Mouse (Mus musculus) layer of hippocampus, postnatal 36 days (tissue): ENCODE data around the gene Smg9. TPM values are rescaled to one million over a fixed set of nuclear protein-coding genes. Genes with fewer than 3 reads are reported as not detected.

Experiments
- DNase-seq, 2 experiments: peaks; one replicate each; pipeline ENCODE4 v3.0.0; 2022
- total RNA-seq, 2 experiments: library from RNA; stranded (reverse); gene quantifications; 2 replicates each; pipeline ENCODE4 v1.2.3; 2021

Gene Smg9
- total RNA-seq, 2 experiments from 2014 or later = 33.8 to 39.0 TPM

- no peak for DNase-seq
Observed at GRCm38 (mm10) chr7:24445266-24445926, 46.0 kb downstream of the Smg9 start.

GRCm38 (mm10) chr7:24446697-24447340 lies 47.4 kb downstream of the Smg9 start:
- DNase-seq = no peak

DNA sequence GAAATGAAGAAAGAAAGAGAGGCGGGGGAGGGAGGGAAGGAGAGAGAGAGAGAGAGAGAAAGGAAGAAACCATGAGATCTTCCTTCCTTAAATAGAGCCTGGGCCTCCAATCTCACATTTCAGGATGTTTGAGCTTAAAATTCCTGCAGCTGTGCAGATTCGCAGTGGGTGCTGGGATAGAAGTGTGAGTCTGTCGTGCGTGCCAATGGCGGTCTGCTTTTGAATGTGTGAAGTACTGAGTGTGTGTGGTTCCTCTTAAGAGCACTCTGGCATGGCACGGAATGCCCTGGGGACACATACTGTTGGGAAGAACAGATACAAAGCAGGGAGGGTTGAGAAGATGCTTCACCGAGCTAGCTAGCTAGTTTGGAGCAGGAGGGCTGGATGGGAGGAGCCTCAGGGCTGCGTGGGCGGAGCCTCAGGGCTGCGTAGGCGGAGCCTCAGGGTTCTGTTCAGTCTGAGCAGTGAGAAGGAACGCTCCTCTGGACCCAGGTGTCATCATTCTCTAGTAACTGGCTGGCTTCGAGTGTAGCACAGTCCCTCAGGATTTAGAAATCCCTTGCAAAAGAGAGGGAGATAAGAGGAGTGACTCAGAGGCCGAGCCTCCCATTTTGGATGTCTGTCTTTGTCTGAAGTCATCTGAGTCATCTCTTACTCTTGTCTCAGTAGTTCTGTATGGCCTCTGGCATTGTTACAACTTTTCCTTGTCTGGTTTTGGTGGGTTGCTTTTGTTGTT lies 49.5 kb downstream of the Smg9 start:
- no peak for DNase-seq

DNA sequence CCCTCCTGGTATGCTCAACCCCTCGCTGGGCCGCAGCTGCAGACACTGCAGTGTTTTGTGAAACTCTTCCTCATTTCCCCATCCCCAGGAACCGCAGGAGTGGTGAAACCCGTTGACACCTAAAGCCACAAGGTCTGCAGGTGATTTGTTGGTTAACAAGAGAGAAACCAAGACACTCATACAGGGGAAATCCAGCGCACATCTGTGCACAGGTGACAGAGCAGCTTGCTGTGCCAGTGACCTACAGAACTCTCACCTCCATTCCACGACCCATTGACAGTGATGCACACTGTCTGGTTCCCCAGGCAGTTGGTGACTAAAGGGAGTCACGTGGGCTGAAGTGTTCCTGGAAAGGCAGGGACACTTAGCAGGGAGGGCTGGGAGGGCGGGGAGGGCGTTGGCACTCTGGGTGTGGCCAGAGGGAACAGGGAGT lies 51.2 kb downstream of the Smg9 start:
- no peak for DNase-seq

- no peak for DNase-seq
Observed at GRCm38 (mm10) chr7:24451855-24452311, 52.5 kb downstream of the Smg9 start, which contains the start of gene Irgc1. Gene Irgc1, minus strand, starts transcription at chr7:24452297.

DNA sequence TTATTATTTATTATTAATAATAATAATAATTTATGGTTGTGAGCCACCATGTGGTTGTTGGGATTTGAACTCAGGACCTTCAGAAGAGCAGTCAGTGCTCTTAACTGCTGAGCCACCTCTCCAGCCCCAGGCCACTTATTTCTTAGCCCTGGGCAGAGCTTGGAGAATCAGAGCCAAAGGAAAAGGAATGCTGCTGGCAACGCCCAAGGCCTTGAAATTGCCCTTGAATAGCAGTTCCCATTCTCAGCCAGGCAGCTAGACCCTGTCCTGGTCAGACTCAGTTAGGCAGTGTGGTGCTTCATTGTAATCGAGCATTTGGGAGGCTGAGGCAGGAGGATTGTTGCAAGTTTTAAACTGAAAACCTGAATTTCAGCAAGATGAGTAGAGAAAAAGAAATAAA lies 54.8 kb downstream of the Smg9 start:
- no peak for DNase-seq

GRCm38 (mm10) chr7:24455726-24456125 lies 56.3 kb downstream of the Smg9 start:
- no peak for DNase-seq

GRCm38 (mm10) chr7:24457726-24458370 lies 58.4 kb downstream of the Smg9 start:
- DNase-seq = no peak

GRCm38 (mm10) chr7:24459440-24459839 lies 60.0 kb downstream of the Smg9 start:
- no peak for DNase-seq

DNA sequence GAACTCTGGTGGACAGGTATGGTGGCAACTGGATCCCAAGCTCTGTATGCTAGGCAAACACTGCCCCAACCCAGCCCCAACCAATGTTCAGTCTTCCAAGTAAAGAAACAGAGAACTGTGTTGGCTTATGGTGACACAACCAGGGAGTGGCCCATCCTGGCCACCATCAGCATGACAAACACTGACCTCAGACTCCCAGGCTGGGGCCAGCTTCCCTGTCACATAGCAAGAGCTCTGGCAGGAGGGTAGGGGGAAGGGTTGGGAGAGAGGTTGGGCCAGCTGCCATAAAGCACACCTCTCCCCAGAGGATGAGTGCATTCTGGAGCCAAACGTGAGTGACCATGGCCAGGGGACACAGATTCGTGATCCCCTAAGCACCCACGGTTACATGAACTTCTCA lies 60.4 kb downstream of the Smg9 start:
- no peak for DNase-seq

- DNase-seq = no peak
Observed at GRCm38 (mm10) chr7:24461376-24462051, 62.1 kb downstream of the Smg9 start.

- no peak for DNase-seq
Observed at GRCm38 (mm10) chr7:24462388-24463319, 63.2 kb downstream of the Smg9 start, which contains the start of gene Plaur. Gene Plaur, plus strand, starts transcription at chr7:24462484.

GRCm38 (mm10) chr7:24466835-24467234 lies 67.4 kb downstream of the Smg9 start:
- no peak for DNase-seq

GRCm38 (mm10) chr7:24467886-24468285 lies 68.5 kb downstream of the Smg9 start:
- no peak for DNase-seq

GRCm38 (mm10) chr7:24469126-24469525 lies 69.7 kb downstream of the Smg9 start:
- no peak for DNase-seq

GRCm38 (mm10) chr7:24470356-24470755 lies 70.9 kb downstream of the Smg9 start:
- no peak for DNase-seq

Other genes starting within 250 kb of the Smg9 start
- 1 to 10 TPM; 3.3 to 3.9 TPM for gene Zfp114, start 224.6 kb upstream of the Smg9 start, total RNA-seq
- gene Zfp111, start 188.2 kb upstream of the Smg9 start, total RNA-seq = 10 to 100 TPM; 13.7 to 14.7 TPM
- 10 to 100 TPM in 1 of 2 experiments, 1 to 10 TPM in 1; 8.8 to 10.4 TPM for gene Zfp109, start 162.1 kb upstream of the Smg9 start, total RNA-seq
- gene Zfp108, start 144.8 kb upstream of the Smg9 start, total RNA-seq = 1 to 10 TPM; 7.8 to 9.7 TPM
- gene Zfp93, start 129.2 kb upstream of the Smg9 start, total RNA-seq = 10 to 100 TPM; 12.3 to 13.9 TPM
- 10 to 100 TPM; 23.6 to 25.6 TPM for gene Zfp61, start 98.4 kb upstream of the Smg9 start, total RNA-seq
- gene Zfp94, start 83.0 kb upstream of the Smg9 start, total RNA-seq = 10 to 100 TPM; 12.2 to 14.8 TPM
- not detected for gene Tescl, start 65.7 kb upstream of the Smg9 start, total RNA-seq
- gene Lypd5, start 50.4 kb upstream of the Smg9 start, total RNA-seq = not detected
- gene Kcnn4, start 29.4 kb upstream of the Smg9 start, total RNA-seq = under 1 TPM; 0.17 to 0.48 TPM
- gene Irgc1, start 52.7 kb downstream of the Smg9 start, total RNA-seq = not detected
- under 1 TPM in 1 of 2 experiments, not detected in 1; 0.68 TPM for gene Plaur, start 62.9 kb downstream of the Smg9 start, total RNA-seq
- gene Cadm4, start 82.4 kb downstream of the Smg9 start, total RNA-seq = 100 to 1,000 TPM; 137 to 142 TPM
- gene Zfp428, start 107.4 kb downstream of the Smg9 start, total RNA-seq = 10 to 100 TPM; 36.2 to 42.1 TPM
- gene AC161166.1, start 112.8 kb downstream of the Smg9 start, total RNA-seq = not detected
- gene Irgq, start 131.1 kb downstream of the Smg9 start, total RNA-seq = 10 to 100 TPM; 67.7 to 69.6 TPM
- gene Pinlyp, start 146.5 kb downstream of the Smg9 start, total RNA-seq = not detected
- 10 to 100 TPM; 34.2 to 37.7 TPM for gene Xrcc1, start 146.7 kb downstream of the Smg9 start, total RNA-seq
- 10 to 100 TPM in 1 of 2 experiments, 1 to 10 TPM in 1; 10.0 to 12.0 TPM for gene Ethe1, start 187.9 kb downstream of the Smg9 start, total RNA-seq
- gene Zfp575, start 188.0 kb downstream of the Smg9 start, total RNA-seq = 1 to 10 TPM; 4.7 to 5.7 TPM
- under 1 TPM in 1 of 2 experiments, not detected in 1; 0.30 TPM for gene Phldb3, start 211.1 kb downstream of the Smg9 start, total RNA-seq
- under 1 TPM; 0.40 to 0.68 TPM for gene Lypd3, start 236.9 kb downstream of the Smg9 start, total RNA-seq